Mouse (Mus musculus) testis, postnatal 10 days (tissue): ENCODE measurements at regions not wholly inside any gene's neighbourhood (a gene's known extent, or its start where the extent isn't known, plus 50 kb on each side); places are given as distances from the start of the nearest gene placed in this dataset.
"Not testable (repeated sequence)": the region's sequence is repeated elsewhere in the genome, so short reads cannot be mapped to it uniquely, and the experiment has no call there.

Source experiments
- DNase-seq: peaks from one replicate; pipeline ENCODE4 v3.0.0; 2021; ENCODE audit warnings: low spot score

GRCm38 (mm10) chr9:76407549-76407948 lies 83.9 kb upstream of the Hcrtr2 start:
- no peak for DNase-seq

GRCm38 (mm10) chr9:76401897-76402670 lies 78.4 kb upstream of the Hcrtr2 start:
- not testable (repeated sequence) for DNase-seq

GRCm38 (mm10) chr9:76400900-76401299 lies 77.2 kb upstream of the Hcrtr2 start:
- DNase-seq, result no peak

- no peak for DNase-seq
Measured at GRCm38 (mm10) chr9:76393763-76394162, 70.1 kb upstream of the Hcrtr2 start.

GRCm38 (mm10) chr9:76390839-76391238 lies 67.2 kb upstream of the Hcrtr2 start:
- peak; percentile 41 for DNase-seq
